Mouse (Mus musculus) lung, postnatal 0 days (tissue): ENCODE data around the gene Ptpn3.
A peak's percentile ranks its signal among the peaks of the same experiment; 100 is the strongest.

Experiments
- CTCF ChIP-seq: IDR thresholded peaks from 2 replicates; pipeline ENCODE4 v1.5.1; 2016; ENCODE audit warnings: antibody characterized with exemption, mild to moderate bottlenecking
- EP300 ChIP-seq: IDR thresholded peaks from 2 replicates; pipeline ENCODE4 v1.6.1; 2016; ENCODE audit warnings: antibody characterized with exemption, mild to moderate bottlenecking, control low read depth

- TF ChIP-seq EP300 (no peak), CTCF (peak; percentile 24)
Observed at GRCm38 (mm10) chr4:57299701-57300468, 1.8 kb downstream of the Ptpn3 start.
